Mouse (Mus musculus) T-helper 17 cell (primary cell): ENCODE data around the gene Aoah.

Source experiments
- in situ Hi-C, 2 experiments: fragments of 300-600 bp; cut with MboI, MseI; formaldehyde crosslinking; loops; 1 replicate in 1 of 2; 2 replicates in 1 of 2; pipeline ENCODE4 v1.15.1; 2025; ENCODE audit warnings: high pct_unique_total_duplicates in 2 of 2

Gene Aoah

DNA sequence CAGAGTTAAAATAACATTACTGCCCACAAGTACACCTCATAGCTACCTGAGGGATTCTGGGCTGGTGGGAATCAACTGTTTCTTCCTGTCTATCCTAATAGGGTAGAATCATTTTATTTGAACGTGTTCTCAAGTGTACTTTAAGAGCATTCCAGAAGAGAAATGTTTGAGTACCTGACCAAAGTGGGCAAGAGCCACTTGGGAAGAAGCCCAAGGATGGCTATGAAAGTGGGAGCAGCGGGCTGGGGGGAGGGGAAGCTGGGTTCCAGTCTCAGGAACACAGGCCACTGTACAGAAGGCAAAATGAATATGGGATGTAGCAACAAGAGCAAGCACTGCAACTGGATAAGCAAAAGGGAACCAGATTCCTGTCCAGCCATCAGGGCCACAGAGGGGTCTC lies 111.3 kb downstream of the Aoah start:
- in situ Hi-C loops, result no loop called here

DNA sequence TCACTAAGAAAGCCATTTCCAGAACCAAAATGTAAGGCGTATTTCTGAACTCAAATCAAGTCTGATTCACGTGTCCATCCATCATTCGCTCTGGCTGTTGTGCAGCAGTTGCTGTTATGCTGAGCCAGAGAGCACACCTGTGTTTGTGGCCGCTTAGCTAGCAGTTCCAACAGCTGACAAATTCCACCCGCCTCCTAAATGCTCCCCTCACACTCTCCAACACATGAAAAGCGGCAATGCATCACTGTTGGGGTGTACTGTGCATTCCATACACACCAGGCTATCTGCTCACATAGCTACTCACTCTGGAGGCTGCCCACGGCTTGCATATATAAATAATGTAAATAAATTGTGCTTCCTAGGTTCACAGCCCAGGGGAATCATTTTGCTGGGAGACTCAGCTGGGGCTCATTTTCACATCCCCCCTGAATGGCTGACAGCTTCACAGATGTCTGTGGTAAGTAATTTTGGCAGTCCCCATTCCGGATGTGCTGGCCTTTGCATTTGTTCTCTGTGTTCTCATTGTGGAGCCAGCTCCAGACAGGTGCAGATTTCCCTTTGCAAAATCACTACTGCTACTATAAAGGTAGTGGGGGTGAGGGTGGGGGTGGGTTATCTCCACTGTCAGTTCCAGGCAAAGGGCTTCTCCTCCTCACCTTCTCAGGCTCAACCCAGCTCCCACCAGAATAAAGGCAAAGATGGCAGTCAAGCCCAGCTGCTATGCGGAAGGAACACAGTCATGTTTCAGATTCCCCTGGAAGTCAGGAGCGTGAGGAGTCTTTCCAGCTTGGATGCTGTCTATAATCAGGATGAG lies 123.0 kb downstream of the Aoah start:
- in situ Hi-C loops, result no loop called here

DNA sequence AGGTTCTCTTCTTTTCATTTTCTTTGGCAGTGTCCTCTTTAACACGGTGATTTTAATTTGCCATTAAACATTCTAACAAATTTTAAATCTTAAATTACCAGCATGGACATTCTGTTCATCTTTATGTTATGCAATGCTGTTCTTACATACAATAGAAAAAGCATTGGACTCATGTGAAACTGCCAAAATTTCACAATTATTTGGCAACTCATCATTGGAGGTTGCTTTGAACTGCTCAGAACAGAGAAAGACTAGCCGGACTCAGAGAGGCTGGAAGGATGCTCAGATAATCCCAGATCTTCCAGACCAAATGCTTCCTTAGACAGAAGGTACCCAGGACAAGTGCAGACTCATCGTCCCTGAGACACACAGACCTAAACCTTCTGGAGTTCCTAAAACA lies 126.5 kb downstream of the Aoah start:
- in situ Hi-C loops, result no loop called here

DNA sequence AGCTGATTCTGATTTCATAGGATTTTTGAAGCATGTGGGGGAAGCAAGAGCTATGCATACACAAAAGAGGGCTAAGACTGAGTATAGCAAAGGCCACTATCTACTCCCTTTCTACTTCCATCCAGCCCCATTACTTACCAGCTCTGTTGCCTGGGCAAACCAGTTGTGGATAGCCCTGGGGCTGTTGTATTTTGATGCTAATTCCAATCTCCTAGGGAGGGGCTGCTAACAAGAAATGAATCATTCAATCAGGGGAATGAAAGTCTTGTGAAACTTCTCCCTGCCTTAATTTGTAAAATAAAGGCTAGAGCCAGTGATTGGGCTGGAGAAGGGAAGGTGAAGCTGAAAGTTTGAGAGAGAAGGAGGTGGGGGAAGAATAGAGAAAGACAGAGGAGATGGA lies 142.1 kb downstream of the Aoah start:
- in situ Hi-C loops, result loop anchor here in 1 of 2 experiments (5.0 kb wide), 1 partner anchor 624 kb away; no protein-coding TSS in a partner anchor

DNA sequence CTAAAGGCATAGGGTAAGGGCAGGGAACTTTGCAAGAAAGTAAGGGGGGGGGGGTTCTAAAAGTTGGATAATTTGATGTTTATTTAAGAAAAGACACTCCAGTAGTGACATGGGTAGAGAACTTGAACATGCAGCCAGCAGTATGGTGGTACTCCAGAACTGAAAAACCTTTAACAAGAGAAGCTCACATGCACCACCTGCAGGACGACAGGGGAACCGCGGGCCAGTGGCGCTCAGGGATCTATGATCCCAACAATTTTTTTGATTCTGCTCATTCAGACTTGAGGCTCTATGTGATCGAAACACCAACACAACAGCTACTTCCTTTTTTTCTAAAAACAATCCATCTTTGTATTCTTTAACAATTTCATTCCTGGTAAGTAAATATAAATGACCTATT lies 143.5 kb downstream of the Aoah start:
- in situ Hi-C loops, result loop anchor here in 1 of 2 experiments (5.0 kb wide), 1 partner anchor 625 kb away; no protein-coding TSS in a partner anchor

DNA sequence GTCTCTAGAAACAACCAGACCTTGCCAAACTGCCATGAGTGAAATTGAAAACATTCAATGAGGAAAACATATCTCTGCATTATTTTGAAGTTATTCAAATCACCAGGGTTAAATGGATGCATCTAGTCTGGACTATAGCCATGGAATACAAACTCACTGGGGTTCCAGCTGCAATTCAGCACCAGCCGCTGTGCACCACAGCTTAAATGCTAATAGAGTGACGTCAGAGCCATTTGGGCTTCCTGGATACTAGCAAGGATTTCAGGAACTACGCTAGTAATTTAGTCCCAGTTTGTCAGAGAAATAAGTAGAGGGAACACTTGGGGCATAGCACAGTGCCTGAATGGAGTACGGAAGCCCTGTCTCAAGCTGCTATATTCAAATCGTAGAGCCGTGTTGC lies 145.2 kb downstream of the Aoah start:
- in situ Hi-C loops, result loop anchor here in 1 of 2 experiments (5.0 kb wide), 1 partner anchor 627 kb away; no protein-coding TSS in a partner anchor

DNA sequence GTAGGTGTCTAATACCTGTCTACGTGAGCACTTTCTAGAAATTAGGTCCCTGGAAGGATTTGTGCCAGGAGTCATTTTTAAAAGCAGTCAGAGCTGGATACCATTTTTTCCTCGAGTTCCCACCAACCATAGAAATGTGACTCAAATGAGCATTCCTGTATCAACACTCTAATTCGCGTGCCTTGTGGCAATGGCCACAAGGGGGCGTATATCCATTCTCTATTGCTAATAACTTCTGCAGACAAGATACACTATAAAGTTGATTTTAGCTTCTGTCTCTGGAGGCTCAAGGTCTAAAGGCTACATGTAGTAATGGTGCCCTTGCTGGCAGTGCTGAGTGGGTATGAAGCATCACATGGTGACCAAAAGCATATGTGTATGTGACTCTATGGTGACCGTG lies 146.5 kb downstream of the Aoah start:
- in situ Hi-C loops, result no loop called here

DNA sequence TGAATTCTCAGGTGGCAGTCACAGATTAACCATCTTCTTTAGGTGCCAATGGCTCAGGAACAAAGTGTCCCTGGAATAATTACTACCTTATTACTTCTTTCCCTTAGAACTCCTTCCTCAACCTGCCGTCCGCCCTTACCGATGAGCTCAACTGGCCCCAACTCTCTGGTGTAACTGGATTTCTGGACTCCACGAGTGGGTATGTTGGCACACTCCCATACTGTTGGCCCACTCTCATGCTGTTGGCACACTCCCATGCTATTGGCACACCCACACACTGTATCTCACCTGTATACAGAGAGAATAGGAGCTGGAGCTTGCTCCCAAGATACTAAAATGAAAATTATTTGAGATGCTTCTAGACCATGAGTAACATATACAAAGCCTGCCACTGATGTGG lies 147.8 kb downstream of the Aoah start:
- in situ Hi-C loops, result no loop called here

DNA sequence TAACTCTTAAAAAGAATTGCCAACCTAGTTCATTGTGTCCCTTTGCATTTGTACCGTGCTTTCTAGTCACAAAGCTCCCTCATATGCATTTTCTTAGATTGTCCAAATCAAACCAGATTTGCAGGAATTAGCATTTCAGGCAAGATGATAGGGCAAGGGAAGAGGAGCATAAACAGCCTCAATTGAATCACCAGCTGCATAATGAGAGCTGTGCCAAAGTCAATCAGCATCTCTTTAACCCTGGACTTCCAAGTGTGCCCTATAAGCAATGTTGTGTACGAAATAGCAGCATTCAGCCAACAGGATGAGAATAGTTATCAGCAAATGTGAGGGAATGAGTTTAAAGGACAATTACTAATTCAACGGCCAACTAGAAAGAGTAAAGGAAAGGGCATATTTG lies 169.2 kb downstream of the Aoah start:
- in situ Hi-C loops, result no loop called here

DNA sequence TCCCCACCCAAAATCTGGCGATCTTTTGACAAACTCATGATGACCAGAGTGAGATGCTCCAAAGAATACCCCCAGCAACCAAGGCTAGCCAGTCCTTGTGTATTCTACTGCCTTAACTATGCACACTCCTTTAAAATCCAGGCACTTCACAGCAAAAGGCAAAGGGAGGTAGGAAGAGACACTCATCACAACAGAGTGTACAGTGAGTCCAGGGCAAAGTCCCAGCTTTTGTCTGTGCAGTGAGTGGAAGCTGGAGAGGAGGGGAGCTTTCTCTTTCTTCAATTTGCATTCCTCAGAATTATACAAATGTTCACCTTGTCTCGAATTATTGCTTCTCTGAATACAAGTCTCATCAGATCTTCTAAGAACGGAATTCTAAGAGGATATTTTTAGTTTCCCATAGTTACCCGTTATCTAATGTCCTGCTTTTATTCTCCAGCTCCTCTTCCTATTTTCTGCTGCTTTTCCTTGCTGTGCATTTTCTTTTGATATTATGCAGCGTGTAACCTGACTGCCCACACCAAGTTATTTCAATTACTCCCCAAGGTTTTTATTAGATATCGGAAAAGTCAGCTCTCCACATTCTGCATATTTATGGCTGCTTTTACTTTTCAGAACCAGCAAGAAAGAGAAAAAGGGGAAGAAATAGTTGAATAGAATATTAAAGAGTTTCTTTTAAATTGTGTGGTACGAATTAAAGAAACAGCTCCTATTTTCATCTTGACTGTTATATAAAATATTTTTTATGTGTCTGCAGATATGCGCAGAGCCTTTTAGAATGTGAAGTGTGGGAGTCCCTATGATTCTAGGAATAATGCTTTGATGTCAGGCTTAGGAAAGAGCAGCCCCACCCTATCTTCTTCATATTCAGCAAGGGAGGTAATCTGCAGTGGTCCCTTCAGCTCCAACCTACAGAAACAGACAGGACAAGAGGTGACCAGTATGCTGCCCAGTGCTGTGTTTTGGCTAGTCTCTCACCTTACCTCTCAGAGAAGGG lies 187.6 kb downstream of the Aoah start:
- in situ Hi-C loops, result no loop called here

DNA sequence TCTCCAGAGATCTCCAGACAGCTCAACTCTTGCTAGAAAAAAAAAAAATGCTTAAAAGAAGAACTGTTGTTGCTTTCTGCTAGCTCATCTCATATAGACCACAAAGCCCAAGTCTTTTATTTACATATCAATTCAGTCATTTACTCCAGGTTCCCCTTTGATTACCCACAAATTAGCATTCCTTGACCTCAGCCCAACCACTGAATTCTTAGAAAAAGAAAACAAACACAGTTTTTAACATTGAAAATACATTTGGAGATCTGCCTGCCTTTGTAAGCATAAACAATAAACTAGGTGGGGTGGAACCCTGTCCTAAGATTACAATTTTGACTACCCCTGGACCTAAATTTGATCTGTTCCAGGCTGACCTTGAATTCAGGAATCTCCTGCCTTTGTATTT lies 191.6 kb downstream of the Aoah start:
- in situ Hi-C loops, result no loop called here

DNA sequence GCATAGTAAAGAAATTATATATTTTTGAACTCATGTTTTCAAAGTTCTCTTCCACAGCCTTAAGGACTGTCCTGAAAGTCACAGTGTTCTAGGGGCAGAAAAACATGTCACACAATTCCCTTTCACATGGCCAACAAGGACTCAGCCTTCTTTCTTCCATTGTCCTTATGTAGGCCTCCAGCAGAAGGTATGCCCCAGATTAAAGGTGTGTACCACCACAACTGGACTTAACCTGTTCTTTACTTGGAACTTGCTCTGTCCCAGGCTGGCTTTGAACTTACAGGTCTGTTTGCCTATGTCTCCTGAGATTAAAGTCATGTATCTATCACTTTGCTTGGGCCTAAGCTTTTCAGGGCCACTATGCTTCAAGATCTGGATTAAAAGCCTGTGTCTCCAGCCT lies 192.0 kb downstream of the Aoah start:
- in situ Hi-C loops, result no loop called here

DNA sequence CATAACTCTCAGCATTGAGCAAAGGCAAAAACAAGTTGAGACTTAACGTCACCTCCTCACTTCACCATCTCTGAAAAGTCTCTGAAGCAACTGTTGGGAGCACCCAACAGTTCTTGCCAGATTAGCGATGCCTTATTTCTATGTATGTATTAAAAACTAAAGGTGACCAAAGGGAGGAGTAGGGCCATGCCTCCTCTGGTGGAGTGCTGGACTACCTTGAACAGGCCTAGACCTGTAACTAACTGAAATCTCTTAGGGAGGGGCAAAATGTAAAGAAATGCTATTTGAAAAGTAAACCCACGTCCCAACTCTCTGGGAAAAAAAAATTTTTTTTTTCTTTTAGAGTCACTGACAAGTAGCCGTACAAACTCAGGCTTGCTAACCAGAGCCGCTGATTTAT lies 211.3 kb downstream of the Aoah start:
- in situ Hi-C loops, result no loop called here

DNA sequence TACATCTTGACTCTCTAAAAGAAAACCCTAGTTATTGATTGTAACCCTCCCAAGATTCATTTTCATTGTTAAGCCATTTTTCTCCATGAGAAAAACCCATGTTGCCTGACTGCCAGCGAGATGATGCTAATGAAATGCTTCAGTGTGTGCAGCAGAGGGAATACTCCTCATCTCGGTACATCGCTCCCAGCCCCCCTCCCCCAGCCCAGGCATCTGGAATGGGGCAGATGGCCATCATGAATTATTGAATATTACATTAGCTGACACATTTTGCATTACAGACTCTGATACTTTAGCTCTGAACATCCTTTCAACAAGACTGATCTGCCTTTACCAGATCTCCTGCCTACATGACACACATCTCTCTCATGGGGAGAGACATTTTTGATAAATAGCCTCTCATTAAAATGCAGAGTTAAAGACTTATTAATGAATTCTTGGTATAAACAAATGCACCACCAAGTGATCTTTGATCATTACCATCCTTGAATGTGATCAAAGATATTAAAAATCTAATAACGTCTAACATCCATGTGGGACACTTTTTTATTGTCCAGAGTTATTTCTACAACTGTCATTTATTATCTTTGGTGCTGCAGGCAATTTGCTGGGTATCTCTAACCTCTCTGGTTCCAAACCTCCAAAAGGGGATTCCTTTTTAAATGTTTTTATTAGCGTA lies 211.9 kb downstream of the Aoah start:
- in situ Hi-C loops, result no loop called here

DNA sequence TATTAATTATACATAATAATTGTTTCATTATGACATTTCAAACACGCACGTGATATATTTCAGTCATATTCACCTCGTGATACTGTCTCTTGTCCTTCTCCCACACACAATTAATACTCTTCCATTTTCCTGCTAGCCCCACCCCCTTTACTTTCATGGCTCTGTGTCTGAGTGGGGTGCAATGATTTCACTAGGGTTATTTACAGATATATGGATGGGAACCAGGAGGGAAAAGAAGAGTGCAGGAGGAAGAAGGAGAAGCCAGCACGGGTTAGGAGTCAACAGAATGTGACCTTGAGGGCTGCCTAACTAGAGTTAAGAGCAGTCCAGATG lies 212.4 kb downstream of the Aoah start:
- in situ Hi-C loops, result no loop called here

DNA sequence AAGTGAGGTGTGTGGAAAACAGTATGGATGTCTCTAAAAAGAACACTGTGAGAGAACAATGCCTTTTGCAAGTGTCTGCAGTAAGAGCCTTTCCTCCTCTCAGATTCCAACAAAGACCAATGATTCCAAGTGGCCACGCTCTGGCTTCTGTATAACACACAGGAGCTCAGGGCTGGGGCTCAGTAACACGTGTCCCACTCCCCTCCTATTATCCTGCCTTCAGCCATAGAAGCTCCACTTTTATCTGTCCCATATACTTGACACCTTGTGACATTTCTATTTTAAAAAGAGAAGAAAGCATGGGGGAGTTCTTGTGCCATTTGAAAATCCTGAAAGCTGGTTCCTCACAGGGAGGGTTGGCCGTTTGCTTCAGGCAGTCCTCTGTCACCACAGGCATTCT lies 219.7 kb downstream of the Aoah start:
- in situ Hi-C loops, result no loop called here

DNA sequence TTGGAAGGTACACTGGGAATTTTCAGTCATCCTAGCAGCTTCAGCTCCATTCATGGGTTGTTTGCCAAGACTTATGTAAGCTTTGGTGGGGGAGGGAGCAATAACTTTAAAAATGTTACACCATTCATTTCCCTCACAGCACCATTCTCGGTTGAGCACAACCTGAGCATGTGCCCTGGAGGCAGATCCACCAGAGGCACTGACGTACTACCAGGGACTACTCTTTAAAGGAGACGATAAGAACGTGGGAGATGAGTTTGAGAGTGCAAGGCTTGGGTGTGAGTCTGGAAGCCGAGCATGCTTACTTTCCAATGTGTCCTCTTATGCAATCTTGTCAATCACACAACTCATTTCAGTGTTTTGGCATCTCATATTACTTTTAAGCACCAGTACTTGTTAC lies 230.9 kb downstream of the Aoah start:
- in situ Hi-C loops, result no loop called here

DNA sequence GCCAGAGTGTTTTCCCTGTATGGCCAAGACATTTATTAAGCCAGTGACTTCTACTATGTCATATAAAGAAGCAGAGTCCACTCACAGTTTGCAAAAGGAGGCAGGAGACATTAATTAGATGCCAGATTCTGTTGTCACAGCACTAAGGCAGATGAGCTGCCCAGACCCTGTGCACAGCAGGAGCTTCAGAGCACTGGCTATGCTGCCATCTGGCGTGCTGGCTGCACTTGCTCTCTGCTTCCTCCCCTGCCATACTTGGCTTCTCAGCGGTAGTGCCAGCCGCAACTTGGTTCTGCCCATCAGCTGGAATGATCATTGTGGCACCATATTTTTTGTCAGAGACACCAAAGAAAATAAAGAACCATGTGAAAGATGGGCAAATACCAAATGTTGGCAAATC lies 239.3 kb downstream of the Aoah start:
- in situ Hi-C loops, result no loop called here

DNA sequence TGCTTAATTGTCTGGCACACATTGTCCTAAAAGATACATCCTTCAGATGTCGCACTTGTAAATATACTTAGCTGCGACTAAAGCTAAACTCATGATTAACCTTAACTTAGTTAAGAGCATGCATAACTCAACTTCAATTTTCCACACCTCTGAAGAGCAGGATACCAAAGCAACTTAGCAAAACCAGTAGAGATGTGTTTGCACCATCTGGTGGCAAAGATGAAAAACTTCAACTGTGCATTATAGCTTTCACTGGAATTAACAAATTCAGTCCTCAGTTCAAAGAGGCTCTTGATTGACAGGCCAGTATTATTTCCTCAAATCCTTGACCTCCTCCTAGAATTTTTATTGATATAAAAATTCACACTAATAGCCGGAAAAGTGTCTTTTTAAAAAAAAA lies 241.1 kb downstream of the Aoah start:
- in situ Hi-C loops, result no loop called here

DNA sequence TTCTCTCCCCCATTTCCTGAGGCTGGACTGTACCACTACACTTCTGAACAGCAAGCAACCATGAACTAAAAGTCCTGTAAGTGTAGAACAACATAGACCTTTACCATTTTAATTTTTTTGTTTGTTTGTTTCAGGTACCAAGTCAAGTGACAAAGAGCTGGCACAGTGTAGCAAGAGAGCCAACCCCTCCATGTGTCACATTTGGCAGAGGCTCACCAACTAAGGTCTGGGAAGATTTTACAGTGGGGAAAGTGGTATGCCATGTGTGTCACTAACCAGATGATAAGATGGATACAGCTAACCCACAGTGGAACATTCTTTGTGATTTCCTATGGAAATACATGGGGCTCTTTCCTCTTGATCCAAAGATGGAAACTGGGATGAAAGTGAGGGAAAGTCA lies 242.1 kb downstream of the Aoah start:
- in situ Hi-C loops, result no loop called here

DNA sequence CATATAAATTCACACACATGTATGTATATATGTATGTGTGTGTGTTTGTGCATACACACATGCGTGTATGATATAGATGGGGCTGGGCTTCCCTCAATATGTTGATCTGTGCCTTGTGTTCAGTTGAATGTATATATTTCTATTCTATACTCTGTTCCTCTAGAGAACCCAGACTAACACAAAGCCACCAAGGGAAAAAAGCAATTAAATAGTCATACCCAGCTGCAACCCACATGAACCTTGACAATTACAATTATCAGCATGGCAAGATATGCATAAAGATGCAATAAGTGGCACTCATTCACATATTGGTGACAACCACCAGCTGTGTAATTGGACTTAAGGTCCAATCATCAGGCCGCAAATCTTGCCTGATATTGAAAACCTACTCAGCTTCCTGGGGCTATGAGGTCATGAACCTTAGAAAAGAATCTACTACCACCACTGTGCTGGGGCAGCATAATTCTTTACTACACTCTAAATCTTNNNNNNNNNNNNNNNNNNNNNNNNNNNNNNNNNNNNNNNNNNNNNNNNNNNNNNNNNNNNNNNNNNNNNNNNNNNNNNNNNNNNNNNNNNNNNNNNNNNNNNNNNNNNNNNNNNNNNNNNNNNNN lies 246.8 kb downstream of the Aoah start:
- in situ Hi-C loops, result no loop called here

DNA sequence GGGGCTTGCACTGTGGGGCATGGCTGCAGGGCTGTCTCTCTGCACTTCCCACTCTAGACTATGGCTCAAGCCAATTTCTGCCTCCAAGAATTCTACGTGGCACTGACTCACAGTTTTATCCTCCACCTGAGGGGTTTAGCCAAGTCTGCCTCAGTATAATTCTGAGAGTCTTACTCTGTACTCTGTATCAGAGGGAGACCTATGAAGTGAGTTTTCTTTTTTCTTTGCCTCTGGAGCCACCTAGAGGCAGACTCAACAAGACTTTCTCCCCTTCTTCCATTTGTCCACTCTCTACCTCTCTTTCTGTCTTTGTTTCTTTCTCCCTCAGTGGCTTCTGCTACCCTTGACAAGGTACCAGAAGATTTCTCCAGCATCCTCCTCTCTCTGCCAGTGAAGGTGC lies 256.2 kb downstream of the Aoah start:
- in situ Hi-C loops, result no loop called here
